Mouse (Mus musculus): ENCODE measurements at regions not wholly inside any gene's neighbourhood (a gene's known extent, or its start where the extent isn't known, plus 50 kb on each side); places are given as distances from the start of the nearest gene placed in this dataset.

GRCm38 (mm10) chr14:67143826-67144225 lies 1134.8 kb upstream of the Gulo start:
- ATAC-seq: no peak
- Histone ChIP-seq H3K4me3 (ENCODE audit: low read depth, low read length) (no peak overlapping the region), H3K9ac (ENCODE audit: low read depth, low read length) (no peak overlapping the region), H3K9me3 (replicated peaks; ENCODE audit: control insufficient read depth, low read length, poor library complexity, severe bottlenecking) (no peaks in the 10 kb centered on the region), H3K36me3 (ENCODE audit: control insufficient read depth, insufficient read depth, low read length) (no peaks in the 10 kb centered on the region), H3K4me2 (ENCODE audit: low read length) (no peak overlapping the region), H3K4me1 (ENCODE audit: control insufficient read depth, insufficient read depth, low read length) (peaks cover 10% of the 10 kb centered on the region), H3K27ac (ENCODE audit: low read length) (no peak overlapping the region), H3K27me3 (ENCODE audit: control insufficient read depth, insufficient read depth, low read depth, low read length) (no peaks in the 10 kb centered on the region)
- 40% methylated on average over 6 of the region's 6 CpGs for WGBS

GRCm38 (mm10) chr14:67142556-67143250 lies 1133.7 kb upstream of the Gulo start:
- H3K9ac ChIP-seq (ENCODE audit: low read depth, low read length): no peak overlapping the region
- no peak overlapping the region for H3K27ac ChIP-seq (ENCODE audit: low read length)
- no peak; the same call in 1 of the 2 replicates for ATAC-seq
- no peak overlapping the region for H3K4me3 ChIP-seq (ENCODE audit: low read depth, low read length)
- H3K27me3 ChIP-seq (ENCODE audit: control insufficient read depth, insufficient read depth, low read depth, low read length): no peaks in the 10 kb centered on the region
- H3K9me3 ChIP-seq (replicated peaks; ENCODE audit: control insufficient read depth, low read length, poor library complexity, severe bottlenecking): no peaks in the 10 kb centered on the region
- H3K36me3 ChIP-seq (ENCODE audit: control insufficient read depth, insufficient read depth, low read length): no peaks in the 10 kb centered on the region
- H3K4me2 ChIP-seq (ENCODE audit: low read length): no peak overlapping the region
- H3K4me1 ChIP-seq (ENCODE audit: control insufficient read depth, insufficient read depth, low read length): peaks cover 10% of the 10 kb centered on the region
- 80% methylated on average over 6 of the region's 6 CpGs for WGBS

GRCm38 (mm10) chr14:67141581-67142441 lies 1132.8 kb upstream of the Gulo start:
- Histone ChIP-seq H3K4me3 (ENCODE audit: low read depth, low read length) (no peak overlapping the region), H3K4me2 (ENCODE audit: low read length) (no peak overlapping the region; the same call in 1 of the 2 replicates), H3K9me3 (replicated peaks; ENCODE audit: control insufficient read depth, low read length, poor library complexity, severe bottlenecking) (no peaks in the 10 kb centered on the region), H3K27ac (ENCODE audit: low read length) (no peak overlapping the region; the same call in 1 of the 2 replicates), H3K27me3 (ENCODE audit: control insufficient read depth, insufficient read depth, low read depth, low read length) (no peaks in the 10 kb centered on the region), H3K9ac (ENCODE audit: low read depth, low read length) (no peak overlapping the region; the same call in 1 of the 2 replicates), H3K36me3 (ENCODE audit: control insufficient read depth, insufficient read depth, low read length) (no peaks in the 10 kb centered on the region), H3K4me1 (ENCODE audit: control insufficient read depth, insufficient read depth, low read length) (peaks cover 10% of the 10 kb centered on the region)
- 36% methylated on average over 15 of the region's 15 CpGs for WGBS
- ATAC-seq: peak; percentile 80

GRCm38 (mm10) chr14:67141151-67141550 lies 1132.1 kb upstream of the Gulo start:
- no peaks in the 10 kb centered on the region for H3K9me3 ChIP-seq (replicated peaks; ENCODE audit: control insufficient read depth, low read length, poor library complexity, severe bottlenecking)
- no peak overlapping the region for H3K4me3 ChIP-seq (ENCODE audit: low read depth, low read length)
- peaks cover 10% of the 10 kb centered on the region for H3K4me1 ChIP-seq (ENCODE audit: control insufficient read depth, insufficient read depth, low read length)
- WGBS: 85% methylated on average over 7 of the region's 7 CpGs
- H3K36me3 ChIP-seq (ENCODE audit: control insufficient read depth, insufficient read depth, low read length): no peaks in the 10 kb centered on the region
- no peaks in the 10 kb centered on the region for H3K27me3 ChIP-seq (ENCODE audit: control insufficient read depth, insufficient read depth, low read depth, low read length)
- H3K4me2 ChIP-seq (ENCODE audit: low read length): no peak overlapping the region
- H3K9ac ChIP-seq (ENCODE audit: low read depth, low read length): no peak overlapping the region
- ATAC-seq: no peak
- H3K27ac ChIP-seq (ENCODE audit: low read length): no peak overlapping the region

- Histone ChIP-seq H3K4me3 (ENCODE audit: low read depth, low read length) (no peak overlapping the region), H3K27ac (ENCODE audit: low read length) (no peak overlapping the region), H3K4me2 (ENCODE audit: low read length) (no peak overlapping the region), H3K36me3 (ENCODE audit: control insufficient read depth, insufficient read depth, low read length) (no peaks in the 10 kb centered on the region), H3K9ac (ENCODE audit: low read depth, low read length) (no peak overlapping the region), H3K4me1 (ENCODE audit: control insufficient read depth, insufficient read depth, low read length) (peaks cover 19% of the 10 kb centered on the region), H3K27me3 (ENCODE audit: control insufficient read depth, insufficient read depth, low read depth, low read length) (no peaks in the 10 kb centered on the region), H3K9me3 (replicated peaks; ENCODE audit: control insufficient read depth, low read length, poor library complexity, severe bottlenecking) (no peaks in the 10 kb centered on the region)
- ATAC-seq: no peak
Measured at GRCm38 (mm10) chr14:67139674-67140073, 1130.7 kb upstream of the Gulo start.

GRCm38 (mm10) chr14:67139152-67139551 lies 1130.1 kb upstream of the Gulo start:
- WGBS: 64% methylated on average over 5 of the region's 5 CpGs
- H3K9ac ChIP-seq (ENCODE audit: low read depth, low read length): no peak overlapping the region
- no peaks in the 10 kb centered on the region for H3K9me3 ChIP-seq (replicated peaks; ENCODE audit: control insufficient read depth, low read length, poor library complexity, severe bottlenecking)
- no peaks in the 10 kb centered on the region for H3K36me3 ChIP-seq (ENCODE audit: control insufficient read depth, insufficient read depth, low read length)
- no peaks in the 10 kb centered on the region for H3K27me3 ChIP-seq (ENCODE audit: control insufficient read depth, insufficient read depth, low read depth, low read length)
- H3K4me2 ChIP-seq (ENCODE audit: low read length): no peak overlapping the region
- no peak for ATAC-seq
- no peak overlapping the region for H3K4me3 ChIP-seq (ENCODE audit: low read depth, low read length)
- peaks cover 19% of the 10 kb centered on the region for H3K4me1 ChIP-seq (ENCODE audit: control insufficient read depth, insufficient read depth, low read length)
- no peak overlapping the region for H3K27ac ChIP-seq (ENCODE audit: low read length)

GRCm38 (mm10) chr14:67136141-67136498 lies 1127.1 kb upstream of the Gulo start:
- Histone ChIP-seq H3K27ac (ENCODE audit: low read length) (no peak overlapping the region), H3K27me3 (ENCODE audit: control insufficient read depth, insufficient read depth, low read depth, low read length) (no peaks in the 10 kb centered on the region), H3K9me3 (replicated peaks; ENCODE audit: control insufficient read depth, low read length, poor library complexity, severe bottlenecking) (no peaks in the 10 kb centered on the region), H3K9ac (ENCODE audit: low read depth, low read length) (no peak overlapping the region), H3K4me3 (ENCODE audit: low read depth, low read length) (no peak overlapping the region), H3K36me3 (ENCODE audit: control insufficient read depth, insufficient read depth, low read length) (no peaks in the 10 kb centered on the region), H3K4me2 (ENCODE audit: low read length) (no peak overlapping the region), H3K4me1 (ENCODE audit: control insufficient read depth, insufficient read depth, low read length) (peaks cover 9% of the 10 kb centered on the region)
- ATAC-seq: no peak; the same call in 1 of the 2 replicates
- 32% methylated on average over 2 of the region's 2 CpGs for WGBS

GRCm38 (mm10) chr14:67135221-67136140 lies 1126.5 kb upstream of the Gulo start:
- no peak overlapping the region for H3K9ac ChIP-seq (ENCODE audit: low read depth, low read length)
- H3K4me1 ChIP-seq (ENCODE audit: control insufficient read depth, insufficient read depth, low read length): peaks cover 9% of the 10 kb centered on the region
- H3K4me2 ChIP-seq (ENCODE audit: low read length): peak overlapping the region; percentile 23; the same call in 1 of the 2 replicates

More at GRCm38 (mm10) chr14:67135221-67136140, 1126.5 kb upstream of the Gulo start:
- Histone ChIP-seq H3K36me3 (ENCODE audit: control insufficient read depth, insufficient read depth, low read length) (no peaks in the 10 kb centered on the region), H3K27ac (ENCODE audit: low read length) (peak overlapping the region; percentile 51), H3K9me3 (replicated peaks; ENCODE audit: control insufficient read depth, low read length, poor library complexity, severe bottlenecking) (no peaks in the 10 kb centered on the region), H3K4me3 (ENCODE audit: low read depth, low read length) (no peak overlapping the region), H3K27me3 (ENCODE audit: control insufficient read depth, insufficient read depth, low read depth, low read length) (no peaks in the 10 kb centered on the region)
- ATAC-seq: peak; percentile 82
- WGBS: 30% methylated on average over 18 of the region's 18 CpGs

Data from midbrain, embryonic 16.5 days (tissue).